Mouse (Mus musculus) lung, postnatal 36 days (tissue): ENCODE measurements around the gene Eif4ebp2.

Experiments
- DNase-seq: peaks from one replicate; pipeline ENCODE4 v3.0.0; 2022; ENCODE audit warnings: mixed read lengths

Gene Eif4ebp2

DNA sequence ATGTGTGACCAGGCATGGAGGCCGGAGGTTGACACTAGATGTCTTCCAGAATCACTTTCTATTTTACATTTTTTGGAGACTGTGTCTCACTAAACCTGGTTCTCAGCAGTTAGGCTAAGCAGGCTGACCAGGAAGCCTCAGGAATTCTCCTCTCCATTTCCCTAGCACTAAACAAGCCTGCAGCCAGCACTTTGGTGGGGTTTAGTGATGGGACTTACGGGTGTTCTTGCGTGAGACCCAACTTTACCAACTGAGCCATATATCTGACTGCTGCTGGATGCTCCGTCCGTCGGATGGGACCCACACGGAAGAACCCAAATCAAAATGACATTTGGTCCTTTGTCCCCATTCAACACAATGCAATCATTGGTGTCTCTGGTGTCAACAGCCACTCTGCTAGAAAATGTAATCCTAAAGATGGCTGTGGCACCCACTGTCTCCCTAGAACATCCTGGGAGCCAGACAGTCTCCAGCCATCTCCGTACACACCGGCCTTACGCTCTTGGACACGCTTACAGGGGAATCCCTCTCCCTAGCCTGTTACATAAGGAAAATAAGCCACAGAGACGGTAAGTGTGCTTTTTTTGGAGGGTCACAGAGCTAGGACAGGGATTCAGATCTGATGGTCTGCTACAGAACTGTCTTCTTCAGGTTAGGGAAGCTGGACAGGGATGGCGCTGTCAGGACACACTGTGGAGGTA is 73.0 kb downstream of the Eif4ebp2 start:
- DNase-seq, result no peak

DNA sequence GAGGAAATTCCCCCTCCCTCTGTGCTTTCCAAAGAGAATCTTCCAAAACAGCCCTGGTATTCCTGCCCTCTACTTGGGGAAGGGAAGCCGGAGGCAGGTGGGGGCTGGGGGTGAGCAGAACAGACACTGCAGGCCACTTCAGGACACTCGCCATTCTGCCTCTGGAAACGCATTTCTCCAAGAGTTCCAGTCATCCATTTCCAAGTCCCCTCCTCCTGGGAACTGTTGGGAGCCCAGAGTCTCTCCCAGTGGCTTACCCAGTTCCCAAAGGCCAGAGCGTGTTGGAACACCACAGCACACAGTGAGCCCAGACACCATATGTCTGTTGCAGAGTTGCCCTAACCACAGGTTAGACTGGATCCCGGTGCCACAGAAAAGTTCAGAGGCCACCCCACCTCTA is 73.8 kb downstream of the Eif4ebp2 start:
- DNase-seq, result no peak
